In genomic region chr7:54734039-54734438, GRCm38 (mm10) we compare ENCODE assay signal across 9 mouse cellular contexts.
DNase-seq lines count a peak whose midpoint lies in the region; ATAC-seq and TF ChIP-seq lines count a peak whose summit lies in the region.
"Had no signal": no experiment of that assay in that cellular context is flagged by ENCODE, and none has a peak within 500 bp of the region (broad histone marks: within the 10 kb centered on the region; RNA-seq: fewer than 3 reads in every experiment).

No protein-coding gene starts in this region.

- H3K27me3 ChIP-seq in kidney, postnatal 0 days (ENCODE audit: insufficient read depth, low read length) = no peaks in the 10 kb centered on the region
- no peaks in the 10 kb centered on the region for H3K27me3 ChIP-seq in kidney, embryonic 15.5 days
- H3K27me3 ChIP-seq: limb, embryonic 12.5 days had no signal

- ATAC-seq in kidney, postnatal 0 days (replicated peaks; ENCODE audit: low FRiP score, low read depth) = no peak
- no peak for ATAC-seq in kidney, embryonic 15.5 days (replicated peaks; ENCODE audit: low FRiP score)

- H3K4me1 ChIP-seq in kidney, postnatal 0 days (replicated peaks; ENCODE audit: insufficient read depth, low read length) = no peaks in the 10 kb centered on the region
- H3K4me1 ChIP-seq in kidney, embryonic 15.5 days = no peaks in the 10 kb centered on the region
- H3K4me1 ChIP-seq: limb, embryonic 12.5 days had no signal

- WGBS in kidney, postnatal 0 days = 46% methylated on average over 7 of the region's 7 CpGs
- 50% methylated on average over 7 of the region's 7 CpGs for WGBS in kidney, embryonic 15.5 days

- H3K4me2 ChIP-seq in kidney, postnatal 0 days (ENCODE audit: low read length) = no peak overlapping the region
- no peak overlapping the region for H3K4me2 ChIP-seq in kidney, embryonic 15.5 days
- H3K4me2 ChIP-seq: limb, embryonic 12.5 days had no signal

- TF ChIP-seq CTCF in kidney, postnatal 0 days (IDR thresholded peaks at IDR 0.05; ENCODE audit: low read depth) = peak; percentile 67

- H3K9ac ChIP-seq in kidney, postnatal 0 days (ENCODE audit: low read depth, low read length) = no peak overlapping the region
- no peak overlapping the region for H3K9ac ChIP-seq in kidney, embryonic 15.5 days
- H3K9ac ChIP-seq: limb, embryonic 12.5 days had no signal

- no peak overlapping the region for H3K27ac ChIP-seq in kidney, postnatal 0 days
- no peak overlapping the region for H3K27ac ChIP-seq in kidney, embryonic 15.5 days
- H3K27ac ChIP-seq: limb, embryonic 12.5 days had no signal

- H3K4me3 ChIP-seq in kidney, postnatal 0 days (replicated peaks; ENCODE audit: low read depth, low read length) = no peak overlapping the region
- H3K4me3 ChIP-seq in kidney, embryonic 15.5 days (replicated peaks) = no peak overlapping the region
- H3K4me3 ChIP-seq: limb, embryonic 12.5 days had no signal

- H3K36me3 ChIP-seq in kidney, postnatal 0 days (ENCODE audit: insufficient read depth, low read length) = no peaks in the 10 kb centered on the region
- no peaks in the 10 kb centered on the region for H3K36me3 ChIP-seq in kidney, embryonic 15.5 days
- H3K36me3 ChIP-seq: limb, embryonic 12.5 days had no signal

- H3K9me3 ChIP-seq in kidney, postnatal 0 days (replicated peaks; ENCODE audit: low read length) = no peaks in the 10 kb centered on the region
- H3K9me3 ChIP-seq in kidney, embryonic 15.5 days (replicated peaks) = no peaks in the 10 kb centered on the region
- H3K9me3 ChIP-seq: limb, embryonic 12.5 days had no signal

- peak; percentile 58 for DNase-seq in kidney, postnatal 0 days (ENCODE audit: low spot score)
- peak; percentile 23 for DNase-seq in adrenal gland, adult 8-10 months
- DNase-seq in embryo, embryonic 10.5 days (ENCODE audit: low spot score) = peak; percentile 70
- peak; percentile 0 to 54 for DNase-seq in kidney, postnatal 36 days
- peak; percentile 37 for DNase-seq in mesoderm, embryonic 11.5 days (ENCODE audit: low read depth, low spot score)
- no peak for DNase-seq in thymus, postnatal 0 days (ENCODE audit: low spot score)
- no peak for DNase-seq in urinary bladder, adult 18-20 months (ENCODE audit: low spot score in 2 of 2)

Comparison
In these comparisons a context has a peak if more than half of its experiments do, and no peak if none do; other contexts are left out.
1. DNase-seq: peak in kidney, postnatal 0 days (single experiment), adrenal gland, adult 8-10 months (single experiment), embryo, embryonic 10.5 days (single experiment), kidney, postnatal 36 days (2 of 2) and mesoderm, embryonic 11.5 days (single experiment); none in thymus, postnatal 0 days (single experiment) and urinary bladder, adult 18-20 months (0 of 2).